Mouse (Mus musculus) kidney, adult 2 months (tissue): Measurements from ENCODE around the gene Kif12. TPM values are rescaled to one million over a fixed set of nuclear protein-coding genes. Genes with fewer than 3 reads are reported as not detected.

Experiments
- DNase-seq: peaks from one replicate; pipeline ENCODE4 v3.0.0; 2021
- H3K27ac ChIP-seq: fragments of 200-500 bp; 2 replicates; pipeline ENCODE4 v1.5.1; 2012; ENCODE audit warnings: low read depth, low read length, control low read depth, inconsistent platforms; ENCODE audit not compliant: insufficient read depth
- H3K27me3 ChIP-seq: fragments of 200-500 bp; replicated peaks from 2 replicates; pipeline ENCODE4 v1.6.1; 2012; ENCODE audit warnings: mild to moderate bottlenecking, moderate library complexity, low read length, inconsistent platforms; ENCODE audit not compliant: control insufficient read depth, insufficient read depth
- H3K36me3 ChIP-seq: fragments of 200-500 bp; 2 replicates; pipeline ENCODE4 v1.6.1; 2012; ENCODE audit warnings: mild to moderate bottlenecking, moderate library complexity, low read length, inconsistent platforms; ENCODE audit not compliant: control insufficient read depth, insufficient read depth
- H3K4me1 ChIP-seq: fragments of 200-500 bp; 2 replicates; pipeline ENCODE4 v1.6.1; 2011; ENCODE audit warnings: low read length; ENCODE audit not compliant: control insufficient read depth, insufficient read depth
- H3K4me3 ChIP-seq: fragments of 200-500 bp; 2 replicates; pipeline ENCODE4 v1.5.1; 2011; ENCODE audit warnings: mild to moderate bottlenecking, low read depth, low read length, control low read depth; ENCODE audit not compliant: insufficient read depth
- CTCF ChIP-seq: fragments of 200-500 bp; conservative IDR thresholded peaks from 2 replicates; pipeline ENCODE4 v1.5.1; 2011; ENCODE audit warnings: low read depth, mild to moderate bottlenecking, control low read depth, low read length, moderate library complexity, mixed read lengths; ENCODE audit not compliant: insufficient read depth, insufficient read length
- POLR2A ChIP-seq: fragments of 200-500 bp; IDR thresholded peaks from one replicate; pipeline ENCODE4 v1.6.1; 2011; ENCODE audit warnings: low read depth, low read length, control low read depth
- WGBS: fragments of 180-500 bp; shearing (Covaris S2); methylation state at CpG from one replicate; pipeline ENCODE4 v1.1.7; 2018; 5-methylcytosine and 5-hydroxymethylcytosine counted together
- polyA plus RNA-seq: library from polyadenylated mRNA; depleted of rRNA; stranded (reverse); fragments of >200 nt; gene quantifications from 2 replicates; pipeline ENCODE4 v1.2.3, GENCODE M21; 2012

The Kif12 gene
- polyA plus RNA-seq, 1 experiment, result 187 TPM

DNA sequence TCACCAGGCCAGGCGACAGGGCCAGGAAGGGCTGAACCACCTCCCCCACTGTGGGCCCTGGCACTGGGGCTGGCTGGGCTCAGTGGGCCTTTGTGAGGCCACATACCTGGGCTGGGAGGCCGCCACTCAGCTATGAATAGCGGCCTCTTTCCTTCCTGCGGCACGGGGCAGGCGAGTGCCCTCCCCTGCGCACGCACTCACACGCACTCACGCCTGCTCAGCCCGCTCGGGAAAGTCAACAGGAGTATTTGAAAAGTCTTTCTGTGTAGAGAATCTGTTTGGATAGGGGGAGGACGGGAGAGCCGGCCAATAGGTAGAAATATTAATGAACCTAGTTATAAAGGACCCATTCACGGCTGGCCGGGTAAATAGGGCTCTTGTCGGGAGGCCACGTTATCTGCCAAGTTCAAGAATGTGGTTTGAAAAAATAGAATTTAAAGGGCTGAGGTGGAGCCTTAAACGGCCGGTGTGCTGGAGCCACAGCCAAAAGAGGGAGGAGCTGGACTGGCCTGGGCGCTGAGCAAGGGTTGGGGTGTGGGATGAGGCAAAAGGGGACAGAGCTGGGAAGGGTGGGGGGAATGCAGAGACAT, 14.4 kb upstream of the Kif12 start:
- DNase-seq, result peak; percentile 51
- Histone ChIP-seq H3K27me3 (no peaks in the 10 kb centered on the region), H3K4me1 (peaks cover 5% of the 10 kb centered on the region), H3K4me3 (no peak overlapping the region), H3K27ac (no peak overlapping the region), H3K36me3 (no peaks in the 10 kb centered on the region)
- no peak for TF ChIP-seq POLR2A
- no peak for TF ChIP-seq CTCF
- 28% methylated on average over 21 of the region's 21 CpGs for WGBS

DNA sequence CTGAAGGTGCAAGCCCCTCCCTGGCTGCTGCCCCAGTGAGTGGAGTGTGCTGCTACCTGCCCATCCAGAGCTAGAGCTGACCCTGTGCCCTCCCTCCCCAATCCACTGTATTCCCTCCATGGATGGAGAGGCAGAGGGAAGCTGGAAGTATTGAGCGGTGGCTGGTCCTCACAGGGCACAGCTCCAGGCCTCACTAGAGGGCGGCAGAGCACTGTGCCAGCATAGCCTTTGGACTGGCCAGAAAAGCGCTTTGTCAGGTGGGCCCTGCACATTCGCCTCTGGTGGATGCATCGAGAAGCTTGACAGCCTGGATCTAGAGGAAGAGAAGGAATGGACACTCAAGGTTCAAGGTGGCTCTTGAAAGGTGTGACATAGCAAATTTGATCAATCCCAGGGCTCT, 9.6 kb upstream of the Kif12 start:
- Histone ChIP-seq H3K4me3 (no peak overlapping the region), H3K36me3 (no peaks in the 10 kb centered on the region), H3K27me3 (no peaks in the 10 kb centered on the region), H3K4me1 (peaks cover under 1% of the 10 kb centered on the region; the same call in 1 of the 2 replicates), H3K27ac (no peak overlapping the region)
- peak; percentile 78 for DNase-seq
- TF ChIP-seq CTCF (peak; percentile 99), POLR2A (no peak)
- 3% methylated on average over 5 of the region's 5 CpGs for WGBS

DNA sequence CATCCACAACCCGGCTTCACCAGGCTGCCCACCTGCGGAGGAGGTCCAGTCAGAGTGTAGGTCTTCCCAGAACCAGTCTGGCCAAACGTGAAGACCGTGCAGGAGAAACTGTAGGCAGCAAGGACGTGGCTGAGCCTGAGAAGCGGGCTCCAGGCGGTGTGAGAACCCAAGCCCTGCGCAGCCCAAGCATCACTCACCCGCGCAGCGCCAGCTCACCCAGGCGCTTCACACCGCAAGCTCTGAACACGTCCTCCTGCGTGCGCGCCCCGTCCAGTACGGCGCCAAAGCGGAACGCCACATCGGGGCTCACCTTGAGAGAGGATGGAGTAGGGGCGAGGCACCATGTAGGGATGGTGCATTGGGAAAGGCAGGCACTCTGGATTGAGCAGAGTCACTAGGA, 809 bp downstream of the Kif12 start:
- Histone ChIP-seq H3K27ac (peak overlapping the region; percentile 97), H3K36me3 (no peaks in the 10 kb centered on the region; the same call in 1 of the 2 replicates), H3K4me3 (peak overlapping the region; percentile 74), H3K27me3 (no peaks in the 10 kb centered on the region), H3K4me1 (peaks cover 29% of the 10 kb centered on the region)
- no peak for TF ChIP-seq CTCF
- no peak for TF ChIP-seq POLR2A
- no peak for DNase-seq
- 35% methylated on average over 24 of the region's 24 CpGs for WGBS

DNA sequence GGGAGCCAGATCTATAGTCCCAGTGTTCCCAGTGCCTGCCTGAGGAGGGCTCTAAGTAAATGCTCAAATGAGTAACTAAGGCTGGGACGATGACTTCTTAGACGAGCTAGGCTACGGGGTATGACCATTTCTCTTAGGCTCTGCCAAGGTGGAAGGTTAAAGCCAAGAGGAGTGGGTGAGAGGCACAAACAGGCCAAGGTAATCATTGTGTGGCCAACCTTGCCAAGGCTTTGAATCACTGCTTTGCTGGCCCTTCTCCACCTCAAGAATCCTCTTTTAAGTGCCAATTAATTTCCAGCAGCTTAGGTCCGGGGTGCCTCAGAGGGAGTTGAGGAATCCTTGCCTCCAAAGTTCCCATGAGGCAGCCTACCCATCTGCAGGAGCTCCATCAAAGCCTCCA, 1.9 kb downstream of the Kif12 start:
- H3K4me1 ChIP-seq, result peaks cover 33% of the 10 kb centered on the region
- H3K4me3 ChIP-seq, result peak overlapping the region; percentile 74
- 35% methylated on average over 4 of the region's 4 CpGs for WGBS
- DNase-seq, result peak; percentile 83
- H3K36me3 ChIP-seq, result no peaks in the 10 kb centered on the region; the same call in 1 of the 2 replicates
- TF ChIP-seq CTCF (no peak), POLR2A (no peak)
- H3K27me3 ChIP-seq, result no peaks in the 10 kb centered on the region
- H3K27ac ChIP-seq, result 0 out of 2 replicates have a peak overlapping the region, but pooled peaks have one; percentile 14

DNA sequence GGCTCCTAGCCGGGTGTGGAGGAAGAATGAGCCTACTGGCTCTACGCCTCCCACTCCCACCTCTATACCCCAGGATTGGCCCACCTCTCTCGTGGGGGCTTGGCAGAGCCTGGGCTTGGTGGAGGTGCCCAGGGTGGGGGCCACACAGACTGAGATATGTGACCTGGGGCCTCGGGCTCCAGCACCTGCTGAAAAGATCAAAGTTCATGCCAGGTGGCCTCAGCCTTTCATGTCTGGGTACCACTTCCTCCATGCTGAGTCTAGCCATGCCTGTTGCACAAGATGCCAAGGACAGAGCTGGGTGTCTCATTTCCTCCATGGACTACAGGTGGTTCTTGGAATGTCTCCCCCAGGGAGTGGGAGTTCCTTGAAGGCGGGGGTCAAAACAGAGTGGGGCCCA, 5.6 kb downstream of the Kif12 start:
- Histone ChIP-seq H3K4me1 (peaks cover 22% of the 10 kb centered on the region), H3K27ac (peak overlapping the region; percentile 1; the same call in 1 of the 2 replicates), H3K27me3 (no peaks in the 10 kb centered on the region), H3K36me3 (no peaks in the 10 kb centered on the region; the same call in 1 of the 2 replicates), H3K4me3 (no peak overlapping the region)
- no peak for TF ChIP-seq CTCF
- TF ChIP-seq POLR2A, result no peak
- no peak for DNase-seq
- WGBS, result 68% methylated on average over 5 of the region's 5 CpGs

DNA sequence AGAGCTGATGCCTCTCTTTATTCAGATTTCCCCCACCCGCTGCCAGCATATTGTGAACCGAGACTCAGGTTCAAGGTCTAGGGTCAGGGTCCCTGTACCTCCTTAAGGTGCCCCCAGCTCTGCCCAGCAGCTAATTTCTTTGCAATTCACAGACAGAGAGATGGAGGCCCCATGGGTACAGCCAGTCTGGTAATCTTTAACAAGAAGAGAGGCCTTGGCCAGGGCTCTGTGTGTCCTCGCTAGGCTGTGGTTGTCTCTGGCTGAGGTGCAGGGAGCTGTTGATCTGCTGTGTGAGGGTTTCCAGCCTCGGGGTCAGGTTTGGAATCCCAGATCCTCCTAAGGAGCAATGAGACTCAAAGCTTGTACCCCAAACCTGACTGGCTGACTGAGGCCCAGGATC, 6.3 kb downstream of the Kif12 start:
- TF ChIP-seq POLR2A (no peak), CTCF (no peak)
- Histone ChIP-seq H3K36me3 (no peaks in the 10 kb centered on the region; the same call in 1 of the 2 replicates), H3K4me1 (peaks cover 22% of the 10 kb centered on the region), H3K27ac (peak overlapping the region; percentile 1; the same call in 1 of the 2 replicates), H3K27me3 (no peaks in the 10 kb centered on the region), H3K4me3 (no peak overlapping the region)
- peak; percentile 82 for DNase-seq
- WGBS, result 55% methylated on average over 4 of the region's 4 CpGs

DNA sequence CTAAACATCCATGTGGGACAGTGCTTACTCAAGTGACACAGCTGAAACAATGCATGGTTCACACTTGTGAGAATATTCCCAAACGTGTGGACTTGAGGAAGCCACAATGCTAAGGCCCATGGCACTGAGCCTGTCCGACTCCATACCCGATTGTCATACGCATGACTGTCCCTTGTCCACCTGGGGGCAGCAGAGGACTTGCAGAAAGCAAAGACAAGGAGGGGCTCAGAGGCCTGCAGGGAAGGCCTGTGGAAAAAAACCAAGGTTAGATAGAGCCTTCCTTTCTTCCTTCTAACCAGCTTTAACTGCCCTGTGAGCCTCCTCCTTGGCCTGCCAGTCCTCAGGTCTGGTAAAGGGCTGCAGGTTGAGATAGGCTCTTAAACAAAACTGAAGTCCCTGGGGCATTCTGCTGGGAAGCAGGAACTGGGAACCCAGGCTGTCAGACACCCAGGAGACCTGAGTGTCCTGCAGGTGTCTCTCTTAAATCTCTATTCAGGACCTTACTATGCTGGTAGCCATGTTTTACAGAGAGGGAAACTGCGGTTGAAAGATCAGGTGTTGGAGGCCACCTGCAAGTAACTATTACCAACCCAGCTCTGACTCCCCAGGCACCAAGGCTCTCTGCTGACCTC, 12.9 kb downstream of the Kif12 start:
- H3K36me3 ChIP-seq, result no peaks in the 10 kb centered on the region
- peak overlapping the region; percentile 51; the same call in 1 of the 2 replicates for H3K27ac ChIP-seq
- H3K27me3 ChIP-seq, result no peaks in the 10 kb centered on the region
- peak; percentile 93 for DNase-seq
- TF ChIP-seq CTCF (peak; percentile 98), POLR2A (no peak)
- WGBS, result 12% methylated on average over 5 of the region's 5 CpGs
- H3K4me3 ChIP-seq, result no peak overlapping the region
- peaks cover 19% of the 10 kb centered on the region for H3K4me1 ChIP-seq
